In the genomic region with DNA sequence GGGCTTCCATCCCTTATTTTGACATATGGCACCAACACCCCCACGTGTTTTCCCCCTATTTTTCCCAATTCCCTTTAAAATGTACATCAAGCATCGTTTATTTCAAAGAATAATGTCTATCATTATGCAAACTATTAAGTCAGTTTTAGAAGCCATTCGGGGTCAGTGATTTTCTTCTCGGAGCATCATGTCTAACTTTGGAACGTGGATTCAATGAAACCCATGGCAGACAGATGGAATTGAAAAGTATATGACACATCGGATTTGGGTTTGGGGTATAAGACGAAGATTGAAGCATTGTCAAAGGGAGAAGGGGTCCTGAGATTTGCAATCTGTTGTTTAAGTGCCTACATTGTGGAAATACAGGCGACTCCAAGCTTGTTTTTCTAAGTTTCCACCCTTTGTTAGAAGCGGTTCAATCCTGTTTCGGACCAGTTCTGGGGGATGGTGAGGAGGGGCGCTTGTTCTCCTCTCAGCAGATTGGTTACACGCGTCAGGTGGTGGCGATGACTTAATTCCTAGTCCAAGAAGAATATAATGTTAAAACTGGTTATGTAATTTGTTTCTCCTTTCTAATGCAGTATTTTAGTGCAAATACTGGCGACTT, we compare ENCODE assay signal across 8 mouse cellular contexts. TPM values are rescaled to one million over a fixed set of nuclear protein-coding genes. Genes with fewer than 3 reads are reported as not detected.
DNase-seq lines count a peak whose midpoint lies in the region; ATAC-seq and TF ChIP-seq lines count a peak whose summit lies in the region.

No protein-coding gene starts in this region.

- H3K9ac ChIP-seq in hindbrain, postnatal 0 days (replicated peaks; ENCODE audit: low read length), result peak overlapping the region; percentile 100

- peak overlapping the region; percentile 56 for H3K4me2 ChIP-seq in hindbrain, postnatal 0 days (ENCODE audit: low read depth, low read length)

- peaks cover 41% of the 10 kb centered on the region for H3K79me2 ChIP-seq in macrophage (ENCODE audit: inconsistent target)

- ATAC-seq in hindbrain, postnatal 0 days, result peak; percentile 20

- intact Hi-C loops in left cerebral cortex, adult 2 months (cut with DNase I), result loop anchor here (2.0 to 10.0 kb wide), 5 partner anchors 78 to 898 kb away; a partner anchor contains a TSS

- peak; percentile 93 for DNase-seq in R1 (ENCODE audit: low read depth, low spot score)
- DNase-seq in cerebellum, postnatal 4 days (ENCODE audit: low spot score in 2 of 2), result peak; percentile 37 to 66
- DNase-seq in gastrocnemius, adult 18-20 months (ENCODE audit: low spot score), result peak; percentile 63
- DNase-seq in hindbrain, postnatal 0 days (ENCODE audit: low spot score), result peak; percentile 92
- DNase-seq in left cerebral cortex, adult 2 months (ENCODE audit: extremely low spot score in 1 of 2, low spot score in 2 of 2), result peak; percentile 61 to 78
- peak; percentile 78 to 82 for DNase-seq in right cerebral cortex, adult 2 months (ENCODE audit: low spot score in 2 of 2)
- DNase-seq in yolk sac, embryonic 10.5 days (ENCODE audit: low spot score), result peak; percentile 89

- no peak for TF ChIP-seq CTCF in hindbrain, postnatal 0 days (IDR thresholded peaks at IDR 0.05; ENCODE audit: low read depth)
- no peak for TF ChIP-seq CTCF in left cerebral cortex, adult 2 months (IDR thresholded peaks at IDR 0.05)

- under 1% methylated on average over 15 of the region's 15 CpGs for WGBS in hindbrain, postnatal 0 days
- WGBS in macrophage (ENCODE audit: missing documents), result 0% methylated on average over 14 of the region's 15 CpGs

- peak overlapping the region; percentile 100 for H3K27ac ChIP-seq in hindbrain, postnatal 0 days
- peak overlapping the region; percentile 100 for H3K27ac ChIP-seq in left cerebral cortex, adult 2 months
- peak overlapping the region; percentile 86 for H3K27ac ChIP-seq in macrophage

- H3K9me3 ChIP-seq in hindbrain, postnatal 0 days (ENCODE audit: low read length), result no peaks in the 10 kb centered on the region

- peak overlapping the region; percentile 65 for H3K4me3 ChIP-seq in hindbrain, postnatal 0 days (ENCODE audit: low read length)
- H3K4me3 ChIP-seq in left cerebral cortex, adult 2 months, result peak overlapping the region; percentile 70
- peak overlapping the region; percentile 90 for H3K4me3 ChIP-seq in macrophage (ENCODE audit: inconsistent target)

- no peaks in the 10 kb centered on the region for H3K27me3 ChIP-seq in hindbrain, postnatal 0 days (ENCODE audit: insufficient read depth, low read length)

- H3K36me3 ChIP-seq in hindbrain, postnatal 0 days (ENCODE audit: insufficient read depth, low read length), result no peaks in the 10 kb centered on the region; the same call in 1 of the 2 replicates
- peaks cover 20% of the 10 kb centered on the region for H3K36me3 ChIP-seq in macrophage (ENCODE audit: inconsistent target)

- 0 out of 2 replicates have a peak, but pooled peaks cover 2% of the 10 kb centered on the region for H3K4me1 ChIP-seq in hindbrain, postnatal 0 days (ENCODE audit: insufficient read depth, low read length)

RNA-seq across cellular contexts. Expression of a gene that starts 1.3 kb away (rescaled TPM):
- total RNA-seq in gastrocnemius, adult 18-20 months (2021), result 100 to 1,000 TPM in 1 of 2 experiments, 10 to 100 TPM in 1; 38.6 to 147 TPM
- total RNA-seq in hindbrain, postnatal 0 days (2014; rRNA removed), result 82.1 and 100 TPM in 2 replicates
- 48.1 and 49.8 TPM in 2 replicates for polyA plus RNA-seq in hindbrain, postnatal 0 days (2015; fragmentation: Nextera tagmentation; extraction: Ambion mirVana)
- 10 to 100 TPM; 34.0 to 39.4 TPM for total RNA-seq in left cerebral cortex, adult 2 months (2021)
- total RNA-seq in macrophage (2018; cell fraction: chromatin; rRNA removed), result 100 to 1,000 TPM in 12 of 26 experiments, 10 to 100 TPM in 11, 1 to 10 TPM in 3; 8.0 to 378 (median 60.0) TPM
- 100 to 1,000 TPM in 11 of 26 experiments, 10 to 100 TPM in 13, 1 to 10 TPM in 2; 7.1 to 154 (median 91.5) TPM for total RNA-seq in macrophage (2018; cell fraction: cytosol; rRNA removed)
- 100 to 1,000 TPM in 9 of 26 experiments, 10 to 100 TPM in 15, 1 to 10 TPM in 2; 4.7 to 381 (median 49.8) TPM for total RNA-seq in macrophage (2018; cell fraction: nucleus; rRNA removed)
- polyA plus RNA-seq in macrophage (2018), result 43.8 to 78.6 TPM (median 54.2 TPM) in 3 replicates

Comparison
In these comparisons a context has a peak if more than half of its experiments do, and no peak if none do; other contexts are left out.
1. Peak in every context shown above with its lines: DNase-seq, ATAC-seq, H3K4me3 ChIP-seq and H3K27ac ChIP-seq.